Mouse (Mus musculus) left cerebral cortex, adult 2 months (tissue): Measurements from ENCODE around the gene Ccnd3. TPM values are rescaled to one million over a fixed set of nuclear protein-coding genes. Genes with fewer than 3 reads are reported as not detected.
A peak's percentile ranks its signal among the peaks of the same experiment; 100 is the strongest.

Experiments
- DNase-seq, 2 experiments: peaks; one replicate each; pipeline ENCODE4 v3.0.0; 2021 to 2022; ENCODE audit warnings: low spot score in 2 of 2, mixed read lengths in 1 of 2; ENCODE audit errors: extremely low spot score in 1 of 2
- H3K27ac ChIP-seq: fragments of 200-600 bp; 2 replicates; pipeline ENCODE4 v1.8.1; 2022
- H3K4me3 ChIP-seq: fragments of 200-600 bp; 2 replicates; pipeline ENCODE4 v1.8.1; 2022
- CTCF ChIP-seq: fragments of 200-600 bp; IDR thresholded peaks from 2 replicates; pipeline ENCODE4 v1.8.1; 2022; ENCODE audit warnings: antibody characterized with exemption, mild to moderate bottlenecking, moderate library complexity
- intact Hi-C: fragments of 180-260 bp; cut with DNase I; formaldehyde crosslinking; loops from one replicate; pipeline ENCODE4 v1.15.1; 2025
- total RNA-seq, 2 experiments: library from RNA; stranded (reverse); gene quantifications; 2 replicates each; pipeline ENCODE4 v1.2.3; 2021

The Ccnd3 gene
- total RNA-seq, 2 experiments from 2014 or later, result 38.2 to 38.4 TPM

DNA sequence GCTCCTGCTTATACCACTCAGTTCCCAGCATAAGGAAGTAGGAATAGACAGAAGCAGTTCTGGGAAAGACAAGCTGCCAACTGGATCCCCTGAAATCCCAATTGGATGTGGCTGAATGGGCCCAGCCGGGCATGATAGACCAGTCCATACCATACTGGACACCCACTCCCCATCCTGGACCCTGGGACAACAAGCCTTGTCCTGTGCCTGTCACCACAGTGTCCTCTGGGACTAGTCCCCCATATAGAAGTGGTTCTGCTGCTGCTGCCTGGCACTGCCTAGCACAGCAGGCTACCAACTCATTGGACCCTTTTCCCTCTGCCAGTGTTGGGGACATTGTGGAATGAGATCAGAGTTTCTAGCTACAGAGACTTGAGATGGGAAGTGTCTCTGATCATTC lies 1.2 kb downstream of the Ccnd3 start:
- intact Hi-C loops, result loop anchor here (10.0 kb wide), 1 partner anchor 361 kb away; no protein-coding TSS in a partner anchor
- H3K4me3 ChIP-seq, result no peak overlapping the region; the same call in 1 of the 2 replicates
- H3K27ac ChIP-seq, result no peak overlapping the region
- no peak for TF ChIP-seq CTCF
- DNase-seq, result no peak

DNA sequence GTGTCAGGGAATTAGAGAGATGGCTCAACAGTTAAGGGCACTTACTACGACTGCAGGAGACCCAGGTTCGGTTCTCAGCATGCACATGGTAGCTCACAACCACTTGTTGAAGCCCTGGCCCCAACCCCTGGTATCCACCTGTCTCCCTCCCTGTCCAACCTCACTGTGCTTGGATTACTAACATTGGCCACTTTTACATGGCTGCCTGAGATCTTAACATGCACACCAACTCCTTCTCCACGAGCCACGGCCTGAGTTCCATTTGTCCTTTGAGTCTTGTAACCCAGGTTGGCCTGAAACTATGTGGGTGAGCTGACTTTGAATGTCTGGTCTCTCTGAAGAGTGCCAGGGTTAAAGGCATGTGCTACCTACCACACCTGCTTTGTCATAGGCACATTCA lies 1.8 kb downstream of the Ccnd3 start:
- Histone ChIP-seq H3K27ac (no peak overlapping the region), H3K4me3 (no peak overlapping the region)
- no peak for TF ChIP-seq CTCF
- no peak for DNase-seq
- intact Hi-C loops, result loop anchor here (10.0 kb wide), 1 partner anchor 362 kb away; no protein-coding TSS in a partner anchor

DNA sequence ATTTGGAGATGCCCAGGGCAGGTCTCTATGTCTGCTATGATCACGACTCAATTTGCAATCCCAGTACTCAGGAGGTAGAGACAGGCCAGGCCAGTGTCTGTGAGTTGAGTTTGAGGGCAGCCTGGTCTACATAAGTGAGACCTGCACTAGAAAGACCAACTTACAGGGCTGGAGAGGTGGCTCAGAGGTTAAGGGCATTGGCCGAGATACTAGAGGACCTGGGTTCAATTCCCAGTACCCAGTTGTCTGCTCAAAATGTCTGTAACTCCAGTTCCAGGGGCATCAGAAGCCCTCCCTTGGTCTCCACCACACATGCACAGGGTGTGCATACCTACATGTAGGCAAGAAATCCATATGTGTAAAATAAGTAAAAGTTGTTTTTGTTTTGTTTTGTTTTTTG lies 2.7 kb downstream of the Ccnd3 start:
- TF ChIP-seq CTCF, result no peak
- Histone ChIP-seq H3K4me3 (no peak overlapping the region), H3K27ac (peak overlapping the region; percentile 69)
- intact Hi-C loops, result loop anchor here (10.0 kb wide), 1 partner anchor 363 kb away; no protein-coding TSS in a partner anchor
- DNase-seq, result no peak

DNA sequence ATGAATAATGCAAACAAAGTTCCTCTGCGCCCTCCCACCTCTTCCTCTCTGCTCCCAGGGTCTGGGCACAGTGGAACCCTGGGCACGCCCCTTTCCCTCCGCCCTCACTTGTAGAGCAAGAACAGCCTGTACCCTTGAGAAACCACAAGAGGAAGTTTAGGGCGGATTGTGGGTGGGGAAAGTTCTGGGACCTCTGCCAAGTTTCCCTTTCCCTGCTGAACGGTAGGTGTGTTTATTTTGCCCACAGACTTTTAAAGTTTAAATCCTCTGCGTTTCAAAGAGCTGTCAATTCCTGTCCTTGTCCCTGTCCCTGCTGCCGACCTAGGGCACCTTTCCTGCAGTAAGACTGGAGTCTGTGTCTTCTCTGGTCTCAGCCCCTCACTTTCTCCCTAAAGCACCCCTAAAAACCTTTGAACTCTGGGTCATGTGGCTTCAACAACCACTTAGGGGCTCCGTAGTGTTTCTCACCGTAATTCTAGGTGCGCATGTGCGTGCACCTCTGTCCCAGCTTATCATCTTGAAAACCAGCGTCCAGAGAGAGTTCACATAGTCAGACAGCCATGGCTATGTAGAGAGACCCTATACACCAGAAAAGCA lies 3.3 kb downstream of the Ccnd3 start:
- intact Hi-C loops, result loop anchor here (10.0 kb wide), 1 partner anchor 363 kb away; no protein-coding TSS in a partner anchor

DNA sequence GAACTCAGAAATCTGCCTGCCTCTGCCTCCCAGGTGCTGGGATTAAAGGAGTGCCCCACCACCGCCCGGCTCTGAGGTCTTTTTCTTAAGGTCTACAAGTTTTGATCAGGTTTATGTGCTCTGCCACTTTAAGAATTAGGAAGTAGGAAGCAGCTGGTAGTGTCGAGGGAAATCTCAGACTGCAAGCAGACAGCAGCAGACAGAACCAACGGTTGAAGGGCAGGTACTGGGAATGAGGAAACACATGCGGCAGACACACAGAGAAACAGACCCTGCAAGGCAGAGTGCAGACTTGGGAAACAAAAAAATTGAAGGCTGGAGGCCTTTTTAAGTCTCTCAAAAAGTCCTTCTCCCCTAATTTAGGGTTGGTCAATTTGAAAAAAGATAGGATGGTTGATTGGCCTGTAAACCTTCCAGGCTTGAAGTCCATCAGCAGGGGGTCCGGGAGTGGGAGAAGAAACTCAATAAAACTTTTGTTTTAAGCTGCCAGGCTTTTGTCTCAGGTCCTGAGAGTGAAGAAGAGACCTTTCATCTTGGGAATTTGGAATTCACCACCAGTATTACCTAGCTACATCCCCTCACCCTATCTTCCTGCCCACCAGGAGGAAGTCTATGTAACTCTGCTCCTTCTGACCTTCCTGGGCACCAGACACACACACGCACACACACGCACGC lies 4.3 kb downstream of the Ccnd3 start:
- no peak for DNase-seq
- no peak overlapping the region for H3K4me3 ChIP-seq
- H3K27ac ChIP-seq, result peak overlapping the region; percentile 76
- no peak for TF ChIP-seq CTCF
- intact Hi-C loops, result loop anchor here (10.0 kb wide), 1 partner anchor 364 kb away; no protein-coding TSS in a partner anchor

More for the DNA sequence above, 3.3 kb downstream of the Ccnd3 start:
- no peak for TF ChIP-seq CTCF
- DNase-seq, result peak; percentile 74 to 86
- H3K27ac ChIP-seq, result peak overlapping the region; percentile 89
- 0 out of 2 replicates have a peak overlapping the region, but pooled peaks have one; percentile 9 for H3K4me3 ChIP-seq

DNA sequence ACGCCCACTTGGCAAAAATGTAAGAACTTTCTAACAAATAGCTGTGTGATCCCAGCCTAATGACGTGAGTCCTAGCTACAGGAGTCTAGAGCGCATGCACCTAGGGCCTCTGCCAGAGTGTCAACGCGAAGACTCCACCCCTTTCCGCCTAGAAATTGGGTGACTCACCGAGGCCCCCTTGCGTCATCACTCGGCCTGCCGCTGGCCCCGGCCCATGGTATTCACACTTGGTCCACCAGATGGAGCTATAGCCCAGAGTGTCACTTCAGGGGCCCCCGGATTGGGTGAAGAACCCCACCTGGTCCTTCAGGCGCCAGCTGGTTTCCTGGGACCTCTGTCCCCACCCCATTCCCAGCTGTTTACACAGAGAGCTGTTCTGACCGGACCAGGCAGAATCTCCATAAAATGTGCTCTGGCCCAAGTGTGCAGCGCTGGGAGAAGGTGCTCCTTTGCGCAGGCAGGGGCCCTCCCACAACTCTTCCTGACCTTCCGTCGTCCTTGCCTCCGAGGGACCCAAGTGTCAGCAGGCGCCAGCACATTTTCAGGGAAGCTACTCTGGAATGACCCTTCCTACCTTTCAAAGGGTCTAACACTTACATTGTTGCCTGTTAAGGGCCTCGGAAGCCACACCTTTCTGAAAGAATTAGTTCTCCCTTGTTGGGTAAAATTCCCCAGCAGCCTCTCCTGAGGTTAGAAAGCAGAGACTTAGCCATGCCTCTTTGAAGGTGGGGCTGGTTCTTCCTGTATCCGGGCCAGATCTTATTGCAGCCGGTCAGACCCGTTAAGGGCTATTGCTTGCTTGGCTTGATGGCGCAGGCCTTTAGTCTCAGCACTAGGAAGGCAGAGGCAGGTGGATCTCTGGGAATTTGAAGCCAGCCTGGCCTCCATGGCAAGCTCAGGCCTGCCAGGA lies 6.5 kb downstream of the Ccnd3 start:
- Histone ChIP-seq H3K27ac (peak overlapping the region; percentile 88), H3K4me3 (peak overlapping the region; percentile 43)
- TF ChIP-seq CTCF, result peak; percentile 99
- intact Hi-C loops, result loop anchor here (1.0 to 5.0 kb wide), 3 partner anchors 82 to 176 kb away; partner anchors contain the start of genes Frs3 and Tomm6
- DNase-seq, result peak; percentile 93 to 98

DNA sequence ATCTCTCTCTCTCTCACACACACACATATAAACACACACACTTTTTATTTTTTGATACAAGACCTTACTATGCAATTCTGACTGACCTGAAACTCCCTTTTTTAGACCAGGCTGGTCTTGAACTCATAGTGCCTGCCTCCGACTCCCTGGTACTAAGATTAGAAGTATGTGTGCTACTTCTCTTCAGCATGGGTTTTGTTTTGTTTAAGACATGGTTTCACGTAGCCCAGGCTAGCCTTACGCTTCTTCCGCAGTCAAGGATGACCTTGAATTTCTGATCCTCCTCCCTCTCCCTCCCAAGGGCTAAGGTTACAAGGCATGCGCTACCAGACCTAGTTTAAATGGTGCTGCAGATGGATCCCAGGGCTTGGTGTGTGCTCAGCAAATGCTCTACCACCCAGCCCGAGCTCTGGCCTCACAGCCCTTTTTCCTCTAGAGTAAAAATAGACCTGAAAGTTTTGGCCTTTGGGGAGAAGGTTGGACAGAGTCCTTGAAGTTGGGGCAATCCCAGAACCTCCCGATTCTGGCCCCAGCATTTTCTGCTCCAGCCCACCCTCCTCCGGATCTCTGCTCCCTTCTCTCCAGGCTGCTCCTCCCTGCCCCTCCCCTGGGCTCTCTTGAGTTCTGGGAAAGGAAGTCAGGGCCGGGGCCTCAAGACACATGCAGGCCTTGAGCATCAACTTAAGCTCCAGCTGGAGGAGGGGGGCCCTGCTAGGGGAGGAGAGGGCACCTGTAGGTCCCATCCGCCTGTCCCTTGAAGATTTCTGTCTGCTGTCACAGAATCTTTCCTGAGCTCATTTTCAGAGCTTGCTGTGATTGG lies 8.3 kb downstream of the Ccnd3 start:
- Histone ChIP-seq H3K27ac (no peak overlapping the region), H3K4me3 (no peak overlapping the region)
- intact Hi-C loops, result loop anchor here (5.0 kb wide), 2 partner anchors 159 to 174 kb away; partner anchors contain the start of genes Frs3 and Tomm6
- no peak for TF ChIP-seq CTCF
- DNase-seq, result no peak

DNA sequence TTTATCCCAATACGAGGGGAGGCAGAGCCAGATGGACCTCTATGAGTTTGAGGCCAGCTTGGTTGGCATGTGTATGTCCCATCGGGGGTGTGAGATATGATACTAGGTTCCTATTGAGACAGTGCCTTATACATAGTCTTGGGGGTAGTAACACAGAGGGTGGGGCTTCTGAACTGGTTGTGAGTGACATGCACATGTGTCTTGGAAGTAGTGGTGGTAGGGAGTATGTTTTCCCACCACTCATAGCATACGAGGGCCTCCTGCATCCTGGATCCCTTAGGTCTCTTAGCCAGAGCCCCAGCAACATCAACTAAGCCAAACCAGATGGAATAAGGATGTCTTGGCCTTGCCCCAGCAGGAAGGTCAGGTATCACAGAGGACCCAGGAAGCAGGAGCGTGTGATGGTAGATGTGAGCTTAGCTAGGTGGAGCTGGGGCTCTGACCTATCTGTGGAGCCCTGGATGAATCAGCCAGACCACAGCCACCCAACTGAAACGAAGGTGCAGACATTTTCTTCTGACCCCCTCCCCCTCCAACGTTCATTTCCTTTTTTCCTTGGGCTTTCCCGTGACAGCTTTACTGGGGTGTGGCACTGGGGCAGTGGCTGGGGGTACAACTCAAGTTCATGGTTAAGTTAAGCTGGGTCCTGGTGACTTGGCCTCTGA lies 10.5 kb downstream of the Ccnd3 start:
- H3K4me3 ChIP-seq, result no peak overlapping the region
- TF ChIP-seq CTCF, result no peak
- DNase-seq, result no peak
- intact Hi-C loops, result no loop called here
- no peak overlapping the region for H3K27ac ChIP-seq

DNA sequence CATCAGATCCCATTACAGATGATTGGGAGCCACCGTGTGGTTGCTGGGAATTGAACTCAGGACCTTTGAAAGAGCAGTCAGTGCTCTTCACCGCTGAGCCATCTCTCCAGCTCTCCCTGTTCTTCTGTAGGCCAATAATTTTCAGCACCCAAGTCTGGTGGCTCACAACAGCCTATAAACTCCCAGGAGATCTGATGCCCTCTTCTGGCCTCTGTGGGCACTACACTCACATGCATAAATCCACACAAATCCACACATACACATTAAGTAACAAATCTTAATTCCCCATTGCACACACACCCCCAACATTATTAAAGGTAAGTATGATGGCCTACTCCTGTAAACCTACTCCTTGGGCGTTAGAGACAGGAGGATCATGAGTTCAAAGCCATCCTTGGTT lies 11.4 kb downstream of the Ccnd3 start:
- no peak overlapping the region for H3K4me3 ChIP-seq
- intact Hi-C loops, result no loop called here
- no peak for DNase-seq
- no peak; the same call in 1 of the 2 replicates for TF ChIP-seq CTCF
- no peak overlapping the region for H3K27ac ChIP-seq

DNA sequence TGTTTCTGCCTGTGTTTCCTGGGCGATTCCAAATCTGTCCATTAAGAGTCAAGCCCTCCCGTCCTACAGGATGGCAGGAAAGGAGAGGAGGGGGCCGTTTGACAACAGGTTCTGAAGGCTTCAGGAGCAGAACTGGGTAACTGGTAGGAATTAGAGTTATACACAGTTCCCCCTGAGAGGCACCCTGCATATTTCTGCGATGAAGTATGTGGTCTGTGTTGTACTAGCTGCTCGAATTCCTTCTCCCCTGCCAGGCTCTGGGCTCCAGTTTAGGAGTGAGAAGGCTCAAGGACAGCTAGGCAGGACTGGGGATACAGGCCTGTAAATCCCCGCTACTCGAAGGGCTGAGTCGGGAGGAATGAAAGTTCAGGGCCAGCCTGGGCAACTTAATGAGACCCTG lies 13.4 kb downstream of the Ccnd3 start:
- intact Hi-C loops, result no loop called here
- TF ChIP-seq CTCF, result no peak
- Histone ChIP-seq H3K27ac (no peak overlapping the region), H3K4me3 (no peak overlapping the region)
- DNase-seq, result no peak
